Mouse (Mus musculus) gastrocnemius, postnatal 36 days (tissue): ENCODE measurements at regions not wholly inside any gene's neighbourhood (a gene's known extent, or its start where the extent isn't known, plus 50 kb on each side); places are given as distances from the start of the nearest gene placed in this dataset.
A peak's percentile ranks its signal among the peaks of the same experiment; 100 is the strongest.

Experiments
- DNase-seq, 2 experiments: peaks; one replicate each; pipeline ENCODE4 v3.0.0; 2022
- intact Hi-C: fragments of 180-260 bp; cut with DNase I; formaldehyde crosslinking; loops from one replicate; pipeline ENCODE4 v1.15.1; 2025

- no peak for DNase-seq
- intact Hi-C loops = no loop called here
Observed at GRCm38 (mm10) chr1:183946241-183946640, 66.9 kb upstream of the Dusp10 start.

GRCm38 (mm10) chr1:183947066-183947465, 66.0 kb upstream of the Dusp10 start:
- peak in 1 of 2 experiments; percentile 38 for DNase-seq
- intact Hi-C loops = no loop called here

- DNase-seq = no peak
- intact Hi-C loops = no loop called here
Observed at GRCm38 (mm10) chr1:183949205-183949604, 63.9 kb upstream of the Dusp10 start.

- no peak for DNase-seq
- intact Hi-C loops = no loop called here
Observed at GRCm38 (mm10) chr1:183954086-183954485, 59.0 kb upstream of the Dusp10 start.

GRCm38 (mm10) chr1:183956391-183956790, 56.7 kb upstream of the Dusp10 start:
- intact Hi-C loops = no loop called here
- DNase-seq = no peak

GRCm38 (mm10) chr1:183961383-183961782, 51.7 kb upstream of the Dusp10 start:
- no peak for DNase-seq
- intact Hi-C loops = no loop called here

- intact Hi-C loops = no loop called here
- no peak for DNase-seq
Observed at GRCm38 (mm10) chr1:183962486-183962885, 50.6 kb upstream of the Dusp10 start.

GRCm38 (mm10) chr1:183963286-183963685, 49.8 kb upstream of the Dusp10 start:
- intact Hi-C loops = no loop called here
- no peak for DNase-seq
